ENCODE assay signal across 8 mouse cellular contexts in genomic region chr2:30967352-30968327, GRCm38 (mm10). TPM values are rescaled to one million over a fixed set of nuclear protein-coding genes. Genes with fewer than 3 reads are reported as not detected.
DNase-seq lines count a peak whose midpoint lies in the region; ATAC-seq lines count a peak whose summit lies in the region.

TSS of gene Tor1a (minus strand) at chr2:30967933.

- DNase-seq in CD8-positive naive resting alpha-beta T cell, adult 2 months (ENCODE audit: low read depth in 2 of 2, low spot score in 2 of 2) = peak; percentile 69 to 75
- DNase-seq in c-Kit-positive CD71-negative TER-119-negative erythroid progenitor cells, embryonic 14.5 days (ENCODE audit: low read depth) = peak; percentile 78
- peak; percentile 94 for DNase-seq in forebrain, embryonic 11.5 days (ENCODE audit: low spot score)
- peak; percentile 91 to 95 for DNase-seq in kidney, postnatal 36 days
- peak; percentile 80 for DNase-seq in telencephalon, adult 2 months (ENCODE audit: low read depth, low spot score)

- no peaks in the 10 kb centered on the region for H3K9me3 ChIP-seq in forebrain, embryonic 11.5 days (ENCODE audit: control insufficient read depth, low read length)
- no peaks in the 10 kb centered on the region for H3K9me3 ChIP-seq in heart, embryonic 16.5 days (replicated peaks; ENCODE audit: control insufficient read depth, low read length)
- H3K9me3 ChIP-seq in liver, embryonic 15.5 days (replicated peaks) = no peaks in the 10 kb centered on the region
- H3K9me3 ChIP-seq in neural tube, embryonic 12.5 days = no peaks in the 10 kb centered on the region

- H3K36me3 ChIP-seq in forebrain, embryonic 11.5 days (ENCODE audit: control insufficient read depth, insufficient read depth, low read length) = peaks cover 9% of the 10 kb centered on the region; the same call in 1 of the 2 replicates
- peaks cover 18% of the 10 kb centered on the region for H3K36me3 ChIP-seq in heart, embryonic 16.5 days (ENCODE audit: control insufficient read depth, insufficient read depth)
- H3K36me3 ChIP-seq in liver, embryonic 15.5 days (replicated peaks) = peaks cover 42% of the 10 kb centered on the region
- peaks cover 41% of the 10 kb centered on the region for H3K36me3 ChIP-seq in neural tube, embryonic 12.5 days

- no peak within 1 kb of the TSS for H3K27ac ChIP-seq in forebrain, embryonic 11.5 days (ENCODE audit: low read depth, low read length)
- H3K27ac ChIP-seq in heart, embryonic 16.5 days (ENCODE audit: low read length) = peak within 1 kb of the TSS; percentile 71
- peak within 1 kb of the TSS; percentile 86 for H3K27ac ChIP-seq in liver, embryonic 15.5 days (replicated peaks)
- H3K27ac ChIP-seq in neural tube, embryonic 12.5 days = peak within 1 kb of the TSS; percentile 50; the same call in 1 of the 2 replicates

- no peaks in the 10 kb centered on the region for H3K27me3 ChIP-seq in forebrain, embryonic 11.5 days (ENCODE audit: control insufficient read depth, insufficient read depth, low read length)
- H3K27me3 ChIP-seq in heart, embryonic 16.5 days (ENCODE audit: control insufficient read depth, insufficient read depth, low read length) = no peaks in the 10 kb centered on the region
- no peaks in the 10 kb centered on the region for H3K27me3 ChIP-seq in liver, embryonic 15.5 days
- H3K27me3 ChIP-seq in neural tube, embryonic 12.5 days (replicated peaks) = no peaks in the 10 kb centered on the region

- peak within 1 kb of the TSS; percentile 79 for H3K4me2 ChIP-seq in forebrain, embryonic 11.5 days (ENCODE audit: low read depth, low read length, severe bottlenecking)
- H3K4me2 ChIP-seq in heart, embryonic 16.5 days (ENCODE audit: low read depth, low read length) = peak within 1 kb of the TSS; percentile 99
- H3K4me2 ChIP-seq in liver, embryonic 15.5 days = peak within 1 kb of the TSS; percentile 82
- peak within 1 kb of the TSS; percentile 86 for H3K4me2 ChIP-seq in neural tube, embryonic 12.5 days (replicated peaks)

- 2% methylated on average over 59 of the region's 59 CpGs for WGBS in forebrain, embryonic 11.5 days
- WGBS in heart, embryonic 16.5 days = 2% methylated on average over 59 of the region's 59 CpGs
- WGBS in liver, embryonic 15.5 days (ENCODE audit: insufficient replicate concordance) = 2% methylated on average over 59 of the region's 59 CpGs
- WGBS in neural tube, embryonic 12.5 days = 2% methylated on average over 59 of the region's 59 CpGs

- ATAC-seq in forebrain, embryonic 11.5 days (replicated peaks; ENCODE audit: low FRiP score) = peak; percentile 94
- peak; percentile 96 for ATAC-seq in heart, embryonic 16.5 days (replicated peaks; ENCODE audit: extremely low read depth, insufficient read depth, low FRiP score)
- peak; percentile 88 for ATAC-seq in liver, embryonic 15.5 days (ENCODE audit: insufficient read depth)
- ATAC-seq in neural tube, embryonic 12.5 days (ENCODE audit: low FRiP score, low read depth) = peak; percentile 95

- peak within 1 kb of the TSS; percentile 75 for H3K4me3 ChIP-seq in forebrain, embryonic 11.5 days (ENCODE audit: low read depth, low read length)
- H3K4me3 ChIP-seq in heart, embryonic 16.5 days (ENCODE audit: low read length) = peak within 1 kb of the TSS; percentile 88
- H3K4me3 ChIP-seq in liver, embryonic 15.5 days (replicated peaks) = peak within 1 kb of the TSS; percentile 99
- peak within 1 kb of the TSS; percentile 94 for H3K4me3 ChIP-seq in neural tube, embryonic 12.5 days

- H3K9ac ChIP-seq in forebrain, embryonic 11.5 days (ENCODE audit: low read length) = peak within 1 kb of the TSS; percentile 74
- peak within 1 kb of the TSS; percentile 94 for H3K9ac ChIP-seq in heart, embryonic 16.5 days (ENCODE audit: low read length)
- peak within 1 kb of the TSS; percentile 97 for H3K9ac ChIP-seq in liver, embryonic 15.5 days
- peak within 1 kb of the TSS; percentile 94 for H3K9ac ChIP-seq in neural tube, embryonic 12.5 days

- H3K4me1 ChIP-seq in forebrain, embryonic 11.5 days (replicated peaks; ENCODE audit: control insufficient read depth, insufficient read depth, low read length) = peaks cover 6% of the 10 kb centered on the region
- peaks cover 11% of the 10 kb centered on the region for H3K4me1 ChIP-seq in heart, embryonic 16.5 days (ENCODE audit: control insufficient read depth, insufficient read depth, low read length)
- H3K4me1 ChIP-seq in liver, embryonic 15.5 days (replicated peaks) = peaks cover 35% of the 10 kb centered on the region
- H3K4me1 ChIP-seq in neural tube, embryonic 12.5 days = peaks cover 19% of the 10 kb centered on the region

RNA-seq across cellular contexts. Expression of gene Tor1a, which starts in this region (rescaled TPM):
- 85.1 and 95.9 TPM in 2 replicates for polyA plus RNA-seq in forebrain, embryonic 11.5 days (2014; fragmentation: Nextera tagmentation; extraction: Ambion mirVana)
- 50.9 and 53.0 TPM in 2 replicates for polyA plus RNA-seq in heart, embryonic 16.5 days (2015; fragmentation: Nextera tagmentation; extraction: Ambion mirVana)
- polyA plus RNA-seq in liver, embryonic 15.5 days (2015; fragmentation: Nextera tagmentation; extraction: Ambion mirVana) = 38.9 and 39.3 TPM in 2 replicates
- 80.9 and 91.1 TPM in 2 replicates for polyA plus RNA-seq in neural tube, embryonic 12.5 days (2016; fragmentation: Nextera tagmentation; extraction: Ambion mirVana)
